Mouse (Mus musculus) regulatory T cell (primary cell): Measurements from ENCODE around the gene Cep68.

ENCODE experiments used
- in situ Hi-C: fragments of 300-600 bp; cut with MboI, MseI; formaldehyde crosslinking; loops from one replicate; pipeline ENCODE4 v1.15.1; 2025; ENCODE audit warnings: high pct_unique_total_duplicates

Cep68 gene

GRCm38 (mm10) chr11:20205538-20205937 lies 43.7 kb downstream of the Cep68 start:
- in situ Hi-C loops = loop anchor here (25.0 kb wide), 1 partner anchor 1782 kb away; no protein-coding TSS in a partner anchor

GRCm38 (mm10) chr11:20204870-20205446 lies 44.3 kb downstream of the Cep68 start:
- in situ Hi-C loops = loop anchor here (25.0 kb wide), 1 partner anchor 1782 kb away; no protein-coding TSS in a partner anchor

GRCm38 (mm10) chr11:20204321-20204720 lies 44.9 kb downstream of the Cep68 start:
- in situ Hi-C loops = loop anchor here (25.0 kb wide), 1 partner anchor 1783 kb away; no protein-coding TSS in a partner anchor

DNA sequence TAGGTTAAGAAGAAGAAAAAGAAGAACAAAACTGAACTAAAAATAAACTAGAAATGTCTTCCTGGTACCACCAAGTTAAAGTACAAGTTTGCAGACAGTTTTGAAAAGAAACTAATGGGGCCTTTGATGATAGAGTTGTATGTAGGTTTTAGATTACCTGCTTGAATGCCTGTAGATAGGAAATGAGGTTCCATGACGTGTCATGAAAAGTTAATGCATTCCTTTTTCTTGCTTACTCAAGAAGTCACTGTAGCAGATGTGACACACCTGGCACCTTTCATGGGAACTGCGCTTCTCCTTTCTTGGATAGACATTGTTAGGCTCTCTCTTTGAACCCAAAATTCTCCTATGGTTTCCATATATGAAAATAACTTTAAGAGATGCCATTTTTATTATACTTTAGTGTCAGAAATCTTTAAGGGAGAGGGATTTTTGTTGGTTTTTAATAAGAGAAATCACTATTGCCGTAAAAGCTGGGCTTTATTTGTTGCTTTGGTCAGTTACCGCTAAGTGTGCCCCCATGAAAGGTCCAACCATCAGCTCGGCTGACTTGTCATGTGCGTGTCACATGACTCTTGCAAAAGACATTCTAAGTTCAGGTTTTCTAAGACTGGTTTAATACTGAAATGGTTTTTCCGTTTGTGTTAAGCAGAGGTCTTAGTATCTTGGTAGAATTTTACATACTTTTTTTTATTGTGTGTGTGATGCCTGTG lies 46.8 kb downstream of the Cep68 start:
- in situ Hi-C loops = loop anchor here (25.0 kb wide), 1 partner anchor 1785 kb away; no protein-coding TSS in a partner anchor

DNA sequence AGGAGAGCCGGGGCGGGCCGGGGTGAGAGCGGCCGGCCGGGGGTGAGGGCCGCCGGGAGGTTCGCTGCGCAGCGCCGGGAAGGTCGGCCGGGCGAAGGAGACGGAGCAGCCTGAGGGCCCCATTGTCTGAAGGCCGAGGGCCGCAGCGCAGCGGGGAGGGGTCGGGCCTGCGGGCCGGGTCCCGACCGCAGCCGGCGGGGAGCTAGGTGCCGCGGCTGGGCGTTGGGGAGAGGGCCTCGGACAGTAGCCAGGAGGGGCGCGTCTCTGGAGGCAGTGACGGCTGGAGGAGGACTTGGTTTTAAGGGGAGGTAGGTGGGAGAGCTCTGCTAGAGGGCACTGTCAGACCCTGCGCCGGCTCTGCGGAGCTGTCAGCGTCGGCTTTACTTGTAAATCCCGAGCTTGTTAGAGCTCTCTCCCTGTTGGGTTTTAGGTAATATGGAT lies 47.5 kb downstream of the Cep68 start:
- in situ Hi-C loops = loop anchor here (25.0 kb wide), 1 partner anchor 1786 kb away; no protein-coding TSS in a partner anchor

DNA sequence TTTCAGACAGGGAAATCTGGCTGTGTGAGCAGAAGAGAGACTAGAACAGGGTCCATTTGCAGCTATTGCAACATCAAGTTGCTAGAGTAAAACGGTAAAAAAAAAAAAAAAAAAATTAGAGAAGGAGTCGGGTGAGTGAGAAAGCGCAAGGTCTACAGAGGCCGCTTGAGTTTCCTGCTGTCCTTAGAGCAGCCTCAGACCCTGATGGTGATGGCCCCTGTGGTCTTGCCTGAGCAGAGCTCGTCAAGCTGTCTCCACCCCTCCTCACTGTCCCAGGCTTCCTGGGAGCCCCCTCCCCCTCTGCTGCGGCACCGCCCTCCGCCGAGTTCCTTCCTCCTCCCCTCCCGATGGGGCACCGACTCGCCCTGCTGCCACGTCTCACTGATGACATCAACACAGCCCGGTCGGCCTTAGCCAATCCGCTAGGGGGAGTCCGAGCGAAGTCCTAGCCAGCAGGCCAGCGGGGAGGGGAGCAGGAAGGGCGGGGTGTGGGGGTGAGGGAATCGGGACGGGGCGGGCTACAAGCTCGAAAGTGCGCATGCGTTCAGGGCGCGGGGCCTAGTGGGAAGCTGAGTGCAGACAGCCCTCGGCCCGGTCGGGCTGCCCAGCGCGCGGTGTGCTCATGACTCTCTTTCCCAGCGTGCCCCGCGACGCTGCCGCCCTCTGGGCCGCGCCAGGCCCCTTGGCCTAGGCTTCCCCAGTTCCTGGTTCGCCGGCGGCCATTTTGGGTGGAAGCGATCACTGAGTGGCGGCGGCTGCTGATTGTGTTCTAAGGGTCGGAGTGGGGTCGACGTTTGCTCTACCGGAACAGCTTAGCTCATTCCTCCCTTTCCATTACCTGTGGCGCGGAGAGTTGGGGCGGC lies 48.3 kb downstream of the Cep68 start, which contains the start of gene Rab1a:
TSS of gene Rab1a (plus strand) at position 720 of the 863 bp plus-strand sequence.
- in situ Hi-C loops = loop anchor here (25.0 kb wide), 1 partner anchor 1786 kb away; no protein-coding TSS in a partner anchor

- in situ Hi-C loops = loop anchor here (5.0 kb wide), 1 partner anchor 71 kb away; no protein-coding TSS in a partner anchor
Measured at GRCm38 (mm10) chr11:20193100-20193736, 56.0 kb downstream of the Cep68 start.

DNA sequence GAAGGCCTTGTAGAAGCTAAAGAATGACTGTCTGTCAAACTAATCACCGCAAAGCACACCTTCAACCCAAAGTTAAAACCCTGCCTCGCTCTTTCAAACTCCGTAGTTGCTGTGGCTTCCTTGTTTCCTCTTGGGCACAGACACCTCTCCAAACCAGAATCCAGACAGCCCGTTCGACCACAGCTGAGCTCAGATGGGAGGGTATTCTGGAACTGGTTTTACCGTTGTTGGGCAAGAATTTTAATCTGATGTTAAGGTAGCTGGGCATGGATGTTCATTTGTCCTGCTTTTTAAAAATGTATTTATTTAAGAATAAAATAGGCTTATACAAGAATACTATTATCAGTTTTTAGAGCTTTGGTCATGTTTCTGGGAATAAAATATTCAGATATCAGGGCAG lies 62.0 kb downstream of the Cep68 start:
- in situ Hi-C loops = no loop called here
